Mouse (Mus musculus) urinary bladder, adult 18-20 months (tissue): ENCODE data around the gene Tmem87a.

ENCODE experiments used
- DNase-seq, 2 experiments: peaks; one replicate each; pipeline ENCODE4 v3.0.0; 2022; ENCODE audit warnings: low spot score in 2 of 2, mixed read lengths in 2 of 2

Tmem87a gene

GRCm38 (mm10) chr2:120366501-120366900 lies 37.4 kb downstream of the Tmem87a start:
- no peak for DNase-seq

DNA sequence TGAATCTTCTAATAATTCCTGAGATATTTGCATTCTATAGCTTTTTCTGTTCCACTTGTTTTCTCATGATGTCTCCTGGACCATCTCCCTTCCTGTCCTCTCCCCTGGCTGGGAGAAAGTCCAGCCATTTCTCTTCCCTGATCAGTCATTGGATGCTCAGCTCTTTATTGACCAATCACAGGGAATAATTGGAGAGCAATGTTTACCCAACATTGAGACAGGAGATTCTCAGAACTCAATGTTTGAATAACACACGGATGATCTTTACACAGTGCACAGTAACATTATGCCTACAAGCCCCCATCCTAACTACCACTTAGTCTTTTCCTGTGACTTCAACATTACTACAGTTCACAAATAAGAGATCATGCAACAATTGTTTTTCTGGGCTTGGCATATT lies 43.5 kb downstream of the Tmem87a start:
- DNase-seq: no peak

- DNase-seq: peak; percentile 79 to 87
Observed at GRCm38 (mm10) chr2:120352682-120353646, 50.9 kb downstream of the Tmem87a start, which contains the start of gene Vps39. Gene Vps39, minus strand, starts transcription at chr2:120353137.

DNA sequence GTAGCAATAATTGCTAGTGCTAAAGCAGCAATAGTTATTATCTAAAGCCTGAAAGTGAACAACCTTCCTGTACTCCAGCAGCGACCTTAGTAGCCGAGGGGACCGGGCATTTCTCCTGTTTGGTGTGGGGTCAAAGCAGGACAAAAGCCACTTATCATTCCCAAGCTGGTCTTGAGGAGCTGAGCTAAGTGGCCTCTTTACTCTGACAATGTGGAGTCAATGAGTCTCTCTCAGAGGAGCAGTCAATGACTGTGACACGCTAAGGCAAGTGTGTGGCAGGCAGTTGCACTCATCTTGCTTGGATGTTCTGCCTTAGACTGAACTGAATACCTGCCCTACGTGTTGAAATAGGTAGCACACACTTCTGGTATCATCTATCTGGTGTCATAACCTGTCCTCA lies 52.6 kb downstream of the Tmem87a start:
- DNase-seq: no peak

DNA sequence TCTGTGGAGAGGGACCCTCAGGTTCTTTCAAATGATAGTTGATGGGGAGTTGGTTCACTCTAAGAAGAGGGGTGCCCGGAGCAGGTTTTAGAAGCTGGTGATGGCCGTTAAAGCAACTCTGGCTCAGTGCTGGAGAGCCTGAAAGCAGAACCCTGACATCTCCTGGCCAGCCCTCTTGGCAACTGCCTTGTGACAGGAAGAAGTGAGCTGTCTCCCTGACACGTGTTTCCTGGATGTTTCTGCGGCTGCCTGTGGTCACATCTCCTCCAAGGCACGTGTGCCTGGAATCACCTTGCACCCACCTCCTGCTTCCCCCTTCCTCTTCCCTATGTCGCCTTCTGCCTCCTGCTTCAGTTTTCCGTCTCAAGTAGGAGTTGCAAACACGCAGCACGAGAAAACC lies 55.8 kb downstream of the Tmem87a start:
- no peak for DNase-seq

- no peak for DNase-seq
Observed at GRCm38 (mm10) chr2:120341741-120342140, 62.2 kb downstream of the Tmem87a start.

- DNase-seq: no peak
Observed at GRCm38 (mm10) chr2:120337886-120338285, 66.0 kb downstream of the Tmem87a start.

- DNase-seq: no peak
Observed at GRCm38 (mm10) chr2:120331575-120331974, 72.3 kb downstream of the Tmem87a start.

DNA sequence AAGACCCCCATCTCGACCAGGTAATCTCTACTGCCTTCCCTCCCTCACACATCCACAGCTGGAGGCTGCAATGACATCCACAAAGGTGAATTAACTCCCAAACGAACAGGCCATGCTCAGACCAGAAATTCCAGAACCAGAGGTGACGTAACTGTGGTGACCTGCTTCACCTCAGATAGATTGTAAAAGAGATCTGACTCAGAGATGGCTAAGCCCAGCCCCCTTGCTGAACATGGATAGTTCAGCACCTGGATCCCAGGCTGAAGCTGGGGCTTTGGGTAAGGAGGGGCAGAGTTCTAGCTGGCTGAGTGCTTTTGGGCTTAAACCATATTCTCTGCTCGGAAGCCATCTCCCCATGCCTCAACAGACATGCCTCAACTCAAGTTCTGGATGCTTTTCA lies 88.8 kb downstream of the Tmem87a start:
- peak; percentile 31 to 42 for DNase-seq

DNA sequence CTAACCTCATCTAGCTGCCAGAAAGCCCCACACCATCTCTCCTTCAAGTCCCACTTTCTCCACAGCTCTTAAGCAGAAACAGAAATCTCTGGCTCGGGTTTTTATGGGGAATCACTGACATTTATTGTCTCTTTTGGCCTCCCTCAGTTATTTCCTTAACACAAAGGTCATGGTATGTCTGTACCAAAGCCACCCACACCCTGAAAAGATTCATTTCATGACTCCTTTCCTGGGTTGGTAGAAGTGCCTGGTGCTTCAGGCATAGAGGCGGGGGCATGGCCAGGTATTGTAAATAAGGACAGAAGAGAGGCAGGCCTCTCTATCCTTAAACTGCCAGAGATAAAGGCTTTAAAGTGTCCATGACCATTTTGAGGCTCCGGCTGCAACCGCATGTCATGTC lies 89.4 kb downstream of the Tmem87a start:
- no peak for DNase-seq

DNA sequence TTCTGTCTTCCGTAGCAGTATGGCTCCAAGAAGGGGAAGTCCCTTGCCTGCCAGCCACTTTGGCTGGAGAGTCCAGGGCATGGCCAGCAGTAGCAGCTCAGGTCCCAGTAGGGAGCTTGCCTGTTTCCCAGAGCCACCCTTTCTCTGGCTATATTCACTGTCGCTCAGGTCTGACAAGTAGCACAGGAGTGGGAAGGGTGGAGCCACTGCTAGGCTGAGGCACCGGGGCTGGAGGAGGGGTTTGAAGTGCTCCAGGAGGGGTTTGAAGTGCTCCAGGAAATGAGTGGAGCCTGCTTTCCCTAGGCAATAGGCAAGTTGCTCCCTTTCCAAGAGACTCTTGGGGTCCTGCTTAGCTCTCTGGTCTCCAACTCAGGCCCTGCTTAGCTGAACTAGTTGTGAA lies 89.9 kb downstream of the Tmem87a start, which contains the start of gene Pla2g4f:
TSS of gene Pla2g4f (minus strand) at position 190 of the 400 bp plus-strand sequence.
- no peak for DNase-seq

DNA sequence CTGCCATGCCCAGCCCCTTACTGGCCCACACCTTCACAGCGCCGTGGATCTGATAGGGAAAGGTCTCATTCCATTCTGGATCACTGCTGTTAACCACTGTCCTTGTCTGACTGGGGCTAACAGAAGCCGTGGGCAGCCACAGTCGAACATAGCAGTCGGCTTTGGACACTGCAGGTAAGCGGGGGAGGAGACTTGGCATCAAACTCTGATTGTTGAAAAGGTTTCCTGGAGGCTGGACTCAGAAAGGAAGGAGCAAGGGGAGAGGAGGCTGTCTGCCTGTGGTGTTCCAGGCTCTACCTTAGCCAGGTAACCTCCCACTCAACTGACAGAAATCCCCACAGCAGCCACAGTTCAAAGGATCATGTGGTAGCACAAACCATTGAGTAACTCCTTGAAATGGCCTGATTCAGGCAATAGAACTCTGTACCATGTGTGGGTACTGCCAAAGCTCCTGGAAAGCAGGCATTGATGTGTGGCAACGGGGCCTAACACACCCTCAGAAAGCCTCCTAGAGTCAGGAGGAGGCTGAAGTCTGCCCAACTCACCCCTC lies 91.6 kb downstream of the Tmem87a start:
- DNase-seq: no peak
